Mouse (Mus musculus) embryonic facial prominence, embryonic 10.5 days (tissue): ENCODE data around the gene Pnn. TPM values are rescaled to one million over a fixed set of nuclear protein-coding genes. Genes with fewer than 3 reads are reported as not detected.

Experiments
- DNase-seq: peaks from one replicate; pipeline ENCODE4 v3.0.0-alpha.2; 2017; ENCODE audit warnings: low spot score
- H3K27ac ChIP-seq: fragments of 300-500 bp; sonication (generic); replicated peaks from 2 replicates; pipeline ENCODE4 v1.5.1; 2016; ENCODE audit warnings: mild to moderate bottlenecking
- H3K27me3 ChIP-seq: fragments of 300-500 bp; sonication (generic); replicated peaks from 2 replicates; pipeline ENCODE4 v1.6.1; 2016; ENCODE audit warnings: low read depth, mild to moderate bottlenecking; ENCODE audit not compliant: poor library complexity, severe bottlenecking
- H3K36me3 ChIP-seq: fragments of 300-500 bp; sonication (generic); replicated peaks from 2 replicates; pipeline ENCODE4 v1.6.1; 2016; ENCODE audit warnings: mild to moderate bottlenecking, moderate library complexity
- H3K4me1 ChIP-seq: fragments of 300-500 bp; sonication (generic); 2 replicates; pipeline ENCODE4 v1.6.1; 2016
- H3K4me3 ChIP-seq: fragments of 300-500 bp; sonication (generic); 2 replicates; pipeline ENCODE4 v1.5.1; 2016; ENCODE audit warnings: mild to moderate bottlenecking, moderate library complexity
- H3K9me3 ChIP-seq: fragments of 300-500 bp; sonication (generic); 2 replicates; pipeline ENCODE4 v1.6.1; 2016; ENCODE audit warnings: mild to moderate bottlenecking
- WGBS: fragments of 180-500 bp; shearing (Covaris S2); methylation state at CpG from one replicate; pipeline ENCODE4 v1.1.7; 2016; 5-methylcytosine and 5-hydroxymethylcytosine counted together
- polyA plus RNA-seq: library from polyadenylated mRNA; unstranded; fragments of >200 nt; fragmentation: Nextera tagmentation; extraction: Ambion mirVana; gene quantifications from 2 replicates; pipeline ENCODE4 v1.2.1, GENCODE M21; 2016

Gene Pnn
- polyA plus RNA-seq, 1 experiment from 2014 or later, result 121 TPM

DNA sequence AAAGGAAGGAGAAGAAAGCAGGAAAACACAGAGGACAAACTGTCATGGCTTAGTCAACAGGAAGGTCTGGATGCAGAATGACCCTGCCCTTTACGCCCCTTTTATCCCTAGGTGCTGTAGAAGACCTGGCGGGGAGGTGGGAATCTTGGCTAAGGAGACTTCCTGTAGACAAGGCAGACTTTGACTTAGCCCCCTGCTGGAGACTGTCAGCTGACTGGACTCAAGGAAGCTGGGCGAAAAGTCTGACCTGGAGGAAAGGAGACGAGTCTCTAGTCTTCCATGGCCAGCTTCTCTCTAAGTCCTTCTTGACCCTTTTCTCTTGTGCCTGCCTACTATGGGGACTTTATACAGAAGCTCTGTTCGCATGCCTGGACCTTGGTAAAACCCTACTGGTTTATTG is 17.8 kb downstream of the Pnn start:
- WGBS, result 77% methylated on average over 5 of the region's 5 CpGs
- no peak for DNase-seq
- Histone ChIP-seq H3K27ac (no peak overlapping the region), H3K4me3 (no peak overlapping the region), H3K4me1 (no peaks in the 10 kb centered on the region), H3K27me3 (no peaks in the 10 kb centered on the region), H3K36me3 (no peaks in the 10 kb centered on the region), H3K9me3 (no peaks in the 10 kb centered on the region)

DNA sequence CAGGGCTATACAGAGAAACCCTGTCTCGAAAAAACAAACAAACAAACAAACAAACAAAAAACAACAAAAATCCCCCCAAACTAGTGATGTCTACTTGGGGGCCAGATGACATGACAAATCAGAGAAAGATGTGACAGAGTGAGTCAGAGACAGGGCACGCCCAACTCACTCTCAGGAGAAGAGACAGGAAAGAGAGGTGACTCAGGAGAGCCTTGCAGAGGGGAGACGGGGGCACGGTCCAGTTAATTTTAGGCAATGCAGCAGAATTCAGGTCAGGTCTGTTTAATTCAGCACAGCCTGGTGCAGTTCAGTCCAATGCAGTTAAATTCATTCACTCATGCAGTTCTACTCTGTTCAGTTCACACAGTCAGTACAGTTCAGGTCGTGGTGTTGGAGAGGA is 19.5 kb downstream of the Pnn start:
- WGBS, result 85% methylated on average over 5 of the region's 5 CpGs
- H3K27me3 ChIP-seq, result no peaks in the 10 kb centered on the region
- no peaks in the 10 kb centered on the region for H3K36me3 ChIP-seq
- no peak overlapping the region for H3K4me3 ChIP-seq
- H3K9me3 ChIP-seq, result no peaks in the 10 kb centered on the region
- no peak overlapping the region for H3K27ac ChIP-seq
- DNase-seq, result no peak
- H3K4me1 ChIP-seq, result no peaks in the 10 kb centered on the region

DNA sequence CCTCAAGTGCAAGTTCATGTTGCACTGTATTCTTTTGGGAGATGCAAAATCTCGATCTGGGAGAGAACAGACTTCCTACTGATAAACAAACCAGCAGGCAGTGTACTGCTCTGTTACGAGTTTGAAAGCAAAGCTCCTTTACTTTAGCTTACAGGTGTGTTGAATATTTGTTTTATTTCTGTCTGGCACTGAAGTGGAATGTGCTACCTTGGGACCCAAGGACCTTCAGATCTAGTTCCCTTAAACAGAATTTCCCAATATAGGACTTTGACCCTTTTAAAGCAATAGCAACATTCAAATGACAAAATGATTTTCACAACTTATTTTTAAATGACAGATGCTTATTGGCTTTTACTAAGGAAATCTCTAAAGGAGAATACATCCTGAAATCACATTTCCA is 26.9 kb downstream of the Pnn start:
- DNase-seq, result no peak
- no peak overlapping the region for H3K27ac ChIP-seq
- H3K4me3 ChIP-seq, result no peak overlapping the region
- H3K36me3 ChIP-seq, result no peaks in the 10 kb centered on the region
- H3K9me3 ChIP-seq, result no peaks in the 10 kb centered on the region
- no peaks in the 10 kb centered on the region for H3K4me1 ChIP-seq
- no peaks in the 10 kb centered on the region for H3K27me3 ChIP-seq
- 58% methylated on average over 2 of the region's 2 CpGs for WGBS

DNA sequence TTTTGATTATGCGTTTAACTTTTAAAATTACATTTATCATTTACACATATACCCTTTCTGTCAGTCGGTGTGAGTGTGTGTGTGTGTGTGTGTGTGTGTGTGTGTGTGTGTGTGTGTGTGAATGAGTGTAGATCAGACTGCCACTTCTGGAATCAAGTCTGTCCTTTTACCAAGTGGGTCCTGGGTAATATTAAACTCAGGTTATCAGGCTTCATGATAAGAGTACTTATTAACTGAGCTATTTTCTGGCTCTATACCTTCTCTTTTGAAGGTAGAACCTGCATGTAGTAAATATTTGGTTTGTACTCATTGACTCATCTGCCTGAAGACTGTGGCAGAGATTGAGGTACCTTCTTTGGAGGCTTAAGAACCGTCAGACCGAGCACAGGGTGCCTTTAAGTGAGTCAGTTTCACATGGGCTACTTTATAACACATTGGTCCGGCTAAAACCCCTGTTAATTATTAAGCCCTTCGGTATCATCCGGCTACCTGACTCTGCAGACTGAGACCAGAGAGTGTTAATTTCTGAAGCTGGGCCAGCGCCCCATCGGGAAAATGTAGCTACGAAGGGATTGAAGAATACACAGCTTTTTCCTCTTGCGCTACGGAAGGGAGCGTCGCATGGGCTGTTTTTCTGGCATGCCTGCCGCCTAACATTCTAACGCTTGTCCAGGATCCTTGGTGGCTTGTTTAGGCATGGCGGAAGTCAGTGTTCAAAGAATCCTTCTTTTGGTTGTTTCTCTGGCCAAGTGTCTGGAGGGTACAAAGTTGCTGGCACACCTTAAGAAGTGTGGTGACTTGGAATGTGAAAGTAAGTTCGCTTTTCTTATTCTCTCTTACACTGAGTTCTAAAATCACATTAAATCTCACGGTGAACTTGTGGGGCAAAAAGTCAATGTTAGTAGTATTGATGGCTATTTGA is 28.7 kb downstream of the Pnn start, which contains the start of gene Mia2:
Gene Mia2 (plus strand): TSS at position 696 of the 922 bp plus-strand sequence.
- Histone ChIP-seq H3K27me3 (no peaks in the 10 kb centered on the region), H3K9me3 (no peaks in the 10 kb centered on the region), H3K36me3 (no peaks in the 10 kb centered on the region), H3K4me3 (no peak within 1 kb of the TSS), H3K4me1 (no peaks in the 10 kb centered on the region), H3K27ac (no peak within 1 kb of the TSS)
- no peak for DNase-seq
- WGBS, result 85% methylated on average over 19 of the region's 19 CpGs

DNA sequence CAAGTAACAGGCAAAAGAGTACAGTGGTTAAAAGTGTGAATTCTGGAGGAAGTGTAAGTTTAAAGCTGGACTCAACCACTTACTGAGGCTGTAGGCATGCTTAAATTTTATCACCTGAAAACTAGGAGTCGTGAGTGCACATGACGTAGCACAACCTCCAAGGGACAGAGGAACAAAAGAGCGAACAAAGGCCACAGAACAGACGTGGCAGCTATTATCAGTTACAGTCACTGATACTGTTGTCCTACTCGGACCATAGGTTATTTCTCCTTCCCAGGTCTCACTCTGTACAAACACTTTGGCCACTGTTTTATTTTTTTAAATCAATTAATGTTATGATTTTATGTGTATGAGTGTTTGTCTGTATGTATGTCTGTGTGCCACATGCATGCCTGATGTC is 38.1 kb downstream of the Pnn start:
- H3K27ac ChIP-seq, result no peak overlapping the region
- H3K9me3 ChIP-seq, result no peaks in the 10 kb centered on the region
- H3K4me1 ChIP-seq, result no peaks in the 10 kb centered on the region
- 83% methylated on average over 5 of the region's 5 CpGs for WGBS
- no peak for DNase-seq
- no peak overlapping the region for H3K4me3 ChIP-seq
- H3K27me3 ChIP-seq, result no peaks in the 10 kb centered on the region
- no peaks in the 10 kb centered on the region for H3K36me3 ChIP-seq

DNA sequence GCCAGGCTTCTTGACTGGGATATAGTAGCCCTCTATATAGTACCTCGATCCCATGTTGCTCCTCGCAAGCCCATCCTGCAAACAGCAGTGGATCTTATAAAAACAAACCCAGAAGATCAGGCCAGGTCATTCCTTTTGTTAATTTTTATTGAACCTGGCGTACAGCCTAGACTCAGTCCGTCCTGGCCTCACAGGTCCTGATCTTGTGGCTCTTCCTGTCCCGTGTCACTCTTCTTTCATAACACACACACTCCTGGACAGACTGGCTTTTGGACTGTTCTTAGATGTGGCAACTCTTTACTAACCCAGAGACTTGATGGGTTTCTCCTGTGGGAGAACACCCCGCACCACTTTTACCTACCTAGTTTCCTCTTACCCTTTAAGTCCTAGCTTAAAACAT is 39.2 kb downstream of the Pnn start:
- Histone ChIP-seq H3K27me3 (no peaks in the 10 kb centered on the region), H3K27ac (no peak overlapping the region), H3K4me1 (no peaks in the 10 kb centered on the region), H3K36me3 (no peaks in the 10 kb centered on the region), H3K4me3 (no peak overlapping the region), H3K9me3 (no peaks in the 10 kb centered on the region)
- 87% methylated on average over 6 of the region's 6 CpGs for WGBS
- no peak for DNase-seq

DNA sequence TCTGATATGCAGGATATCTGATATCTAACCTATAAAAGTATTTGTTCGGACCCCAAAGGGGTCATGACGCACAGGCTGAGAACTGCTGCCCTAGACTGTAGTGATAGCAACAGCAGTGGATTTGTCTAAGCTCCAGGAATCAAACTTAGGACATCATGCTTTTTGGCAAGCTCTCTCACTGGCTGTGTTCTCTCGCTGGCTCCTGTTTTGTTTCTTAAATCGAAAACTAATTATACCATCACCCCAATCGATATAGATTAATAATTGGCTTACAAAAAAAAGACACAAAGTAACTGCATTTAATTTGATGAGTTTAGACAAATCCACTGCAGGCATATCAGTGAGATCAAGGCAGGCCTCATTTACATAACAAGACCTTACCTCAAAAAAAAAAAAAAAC is 39.8 kb downstream of the Pnn start:
- 90% methylated on average over 5 of the region's 5 CpGs for WGBS
- no peak overlapping the region for H3K4me3 ChIP-seq

DNA sequence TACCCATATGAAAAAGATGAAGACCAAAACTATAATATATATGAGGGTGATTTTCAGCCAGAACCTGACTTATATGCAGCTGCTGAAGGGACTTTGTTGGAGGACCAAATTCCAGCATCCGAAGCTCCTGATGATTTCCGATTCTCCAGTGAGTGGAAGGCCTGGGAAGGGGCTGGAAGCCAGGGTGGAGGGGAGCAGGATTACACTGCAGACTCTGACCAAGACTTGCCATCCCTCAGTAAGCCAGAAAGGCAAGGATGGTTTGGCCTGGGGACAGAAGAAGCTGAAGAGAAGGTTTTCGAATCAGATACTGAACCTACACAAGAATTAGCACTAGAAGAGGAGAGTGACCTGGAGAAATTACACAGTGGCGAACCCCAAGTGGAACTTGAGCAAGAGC is 41.2 kb downstream of the Pnn start:
- 88% methylated on average over 4 of the region's 4 CpGs for WGBS
- DNase-seq, result no peak
- Histone ChIP-seq H3K4me1 (no peaks in the 10 kb centered on the region), H3K27ac (no peak overlapping the region), H3K4me3 (no peak overlapping the region), H3K36me3 (no peaks in the 10 kb centered on the region), H3K9me3 (no peaks in the 10 kb centered on the region), H3K27me3 (no peaks in the 10 kb centered on the region)

More for the DNA sequence above, 39.8 kb downstream of the Pnn start:
- H3K4me1 ChIP-seq, result no peaks in the 10 kb centered on the region
- H3K27ac ChIP-seq, result no peak overlapping the region
- no peak for DNase-seq
- H3K36me3 ChIP-seq, result no peaks in the 10 kb centered on the region
- H3K9me3 ChIP-seq, result no peaks in the 10 kb centered on the region
- no peaks in the 10 kb centered on the region for H3K27me3 ChIP-seq

DNA sequence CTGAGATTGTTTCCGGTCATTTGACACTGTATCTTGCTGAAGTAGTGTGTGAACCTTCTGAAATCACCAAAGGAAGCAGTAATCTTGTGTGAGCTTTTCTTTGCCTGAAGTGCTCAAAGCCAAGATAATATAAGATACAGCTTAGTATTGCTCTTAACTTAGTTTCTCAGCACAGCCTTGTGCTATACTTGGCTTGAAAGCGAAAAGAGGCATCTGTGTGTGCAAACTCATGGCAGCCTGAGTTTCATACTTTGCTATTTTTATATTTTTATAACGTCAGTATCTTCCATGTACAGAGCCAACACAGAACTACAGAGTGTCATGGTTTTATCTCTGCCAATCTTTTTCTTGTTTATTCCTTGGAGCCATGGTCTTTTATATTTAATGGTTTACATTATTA is 50.5 kb downstream of the Pnn start:
- H3K27ac ChIP-seq, result no peak overlapping the region
- no peak overlapping the region for H3K4me3 ChIP-seq
- 90% methylated on average over 3 of the region's 3 CpGs for WGBS
- DNase-seq, result no peak
- no peaks in the 10 kb centered on the region for H3K4me1 ChIP-seq
- no peaks in the 10 kb centered on the region for H3K27me3 ChIP-seq
- no peaks in the 10 kb centered on the region for H3K9me3 ChIP-seq
- H3K36me3 ChIP-seq, result no peaks in the 10 kb centered on the region

Other genes starting within 250 kb of the Pnn start
- 59.8 and 60.5 TPM in 2 replicates for gene Sec23a, start 54.9 kb upstream of the Pnn start, polyA plus RNA-seq
- 41.8 and 43.7 TPM in 2 replicates for gene Gemin2, start 53.5 kb upstream of the Pnn start, polyA plus RNA-seq
- gene Trappc6b, start 5.4 kb upstream of the Pnn start, polyA plus RNA-seq, result 67.6 and 69.9 TPM in 2 replicates
- gene Mia2, start 28.9 kb downstream of the Pnn start, polyA plus RNA-seq, result 45.2 and 47.0 TPM in 2 replicates
- gene Fbxo33, start 152.8 kb downstream of the Pnn start, polyA plus RNA-seq, result 7.6 and 8.5 TPM in 2 replicates